Mouse (Mus musculus) bone marrow macrophage, adult 2 months (primary cell): ENCODE data around the gene Nfib. TPM values are rescaled to one million over a fixed set of nuclear protein-coding genes. Genes with fewer than 3 reads are reported as not detected.

Experiments used
- H3K27ac ChIP-seq: 2 replicates; pipeline ENCODE4 v1.5.1; 2012; ENCODE audit warnings: low read depth, low read length; ENCODE audit not compliant: insufficient read depth
- H3K4me1 ChIP-seq: 2 replicates; pipeline ENCODE4 v1.6.1; 2012; ENCODE audit warnings: low read length; ENCODE audit not compliant: control insufficient read depth, insufficient read depth
- H3K4me3 ChIP-seq: 2 replicates; pipeline ENCODE4 v1.5.1; 2012; ENCODE audit warnings: mild to moderate bottlenecking, low read length, moderate library complexity; ENCODE audit not compliant: insufficient read depth
- CTCF ChIP-seq: IDR thresholded peaks from 2 replicates; pipeline ENCODE4 v1.5.1; 2012; ENCODE audit warnings: low read depth, mild to moderate bottlenecking, low read length, moderate library complexity
- POLR2A ChIP-seq: IDR thresholded peaks from 2 replicates; pipeline ENCODE4 v1.6.1; 2012; ENCODE audit warnings: mild to moderate bottlenecking, low read depth, low read length, borderline replicate concordance
- polyA plus RNA-seq: library from polyadenylated mRNA; stranded (reverse); fragments of >200 nt; gene quantifications from 2 replicates; pipeline ENCODE4 v1.2.4, GENCODE M21; 2012; ENCODE audit not compliant: missing spikeins, insufficient read depth, insufficient read length

Gene Nfib
- polyA plus RNA-seq, 1 experiment: 0.56 TPM

GRCm38 (mm10) chr4:82456908-82457307 lies 248.6 kb downstream of the Nfib start:
- no peak overlapping the region for H3K4me3 ChIP-seq

GRCm38 (mm10) chr4:82456323-82456713 lies 249.2 kb downstream of the Nfib start:
- TF ChIP-seq POLR2A (no peak), CTCF (no peak)
- no peak overlapping the region for H3K4me3 ChIP-seq
- H3K4me1 ChIP-seq: no peaks in the 10 kb centered on the region
- no peak overlapping the region for H3K27ac ChIP-seq

More at GRCm38 (mm10) chr4:82456908-82457307, 248.6 kb downstream of the Nfib start:
- no peak overlapping the region for H3K27ac ChIP-seq
- no peaks in the 10 kb centered on the region for H3K4me1 ChIP-seq
- TF ChIP-seq CTCF: no peak
- TF ChIP-seq POLR2A: no peak

DNA sequence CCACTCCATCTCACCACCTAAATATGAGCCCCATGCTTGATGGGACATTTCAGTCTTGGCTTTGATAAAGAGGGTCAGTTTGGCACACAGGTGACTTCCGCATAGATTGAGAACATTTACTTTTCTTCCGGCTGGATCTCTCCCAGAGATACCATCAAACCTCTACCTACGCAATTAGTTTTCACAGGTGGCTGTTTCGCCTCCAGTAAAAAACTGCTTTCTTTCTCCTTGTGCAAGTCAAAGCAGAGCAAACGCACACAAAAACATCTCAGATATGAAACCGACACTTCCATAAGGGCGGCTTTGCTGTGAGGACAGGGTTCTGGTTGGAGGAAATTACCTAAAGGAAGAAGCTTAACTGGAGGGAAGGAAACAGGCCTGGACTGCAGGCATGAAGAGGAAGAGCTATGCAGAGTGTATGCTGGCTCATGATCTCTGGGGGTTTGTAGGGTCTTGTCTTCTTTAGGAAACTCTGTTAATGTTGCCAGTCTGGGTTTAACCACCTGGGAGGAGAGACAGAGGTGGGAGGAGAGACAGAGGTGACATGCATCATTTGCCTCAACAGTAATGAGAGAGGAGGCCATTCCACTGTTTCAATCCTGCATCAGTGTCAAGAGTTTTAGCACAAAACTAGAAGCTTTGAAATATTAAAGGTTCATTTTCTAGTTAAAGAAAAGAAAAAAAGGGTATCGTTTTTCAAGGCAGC lies 249.8 kb downstream of the Nfib start:
- Histone ChIP-seq H3K4me3 (no peak overlapping the region), H3K4me1 (no peaks in the 10 kb centered on the region), H3K27ac (no peak overlapping the region)
- TF ChIP-seq POLR2A (no peak), CTCF (no peak)

DNA sequence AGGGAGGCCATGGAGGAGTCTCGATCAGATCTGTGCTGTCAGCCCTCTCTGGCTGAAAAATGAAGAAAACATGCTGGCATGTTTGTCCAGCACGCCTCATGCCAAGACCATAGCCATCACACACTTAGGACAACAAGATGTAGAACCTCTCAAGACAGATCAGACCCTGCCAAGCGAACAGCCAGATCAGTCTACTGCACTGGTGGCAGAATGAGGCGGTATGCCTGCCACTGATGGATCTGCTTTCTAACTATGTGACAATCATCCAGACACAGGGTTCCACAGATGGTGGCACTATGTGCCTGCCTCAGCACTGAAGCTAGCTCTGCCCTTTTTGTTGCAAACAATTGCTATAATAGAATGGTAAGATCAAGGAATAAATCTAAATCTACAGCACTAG lies 250.6 kb downstream of the Nfib start:
- H3K4me1 ChIP-seq: no peaks in the 10 kb centered on the region
- no peak overlapping the region for H3K27ac ChIP-seq
- H3K4me3 ChIP-seq: no peak overlapping the region
- TF ChIP-seq CTCF (no peak), POLR2A (no peak)

GRCm38 (mm10) chr4:82453341-82453740 lies 252.2 kb downstream of the Nfib start:
- no peak overlapping the region for H3K27ac ChIP-seq
- H3K4me3 ChIP-seq: no peak overlapping the region
- no peaks in the 10 kb centered on the region for H3K4me1 ChIP-seq
- TF ChIP-seq POLR2A (no peak), CTCF (no peak)

DNA sequence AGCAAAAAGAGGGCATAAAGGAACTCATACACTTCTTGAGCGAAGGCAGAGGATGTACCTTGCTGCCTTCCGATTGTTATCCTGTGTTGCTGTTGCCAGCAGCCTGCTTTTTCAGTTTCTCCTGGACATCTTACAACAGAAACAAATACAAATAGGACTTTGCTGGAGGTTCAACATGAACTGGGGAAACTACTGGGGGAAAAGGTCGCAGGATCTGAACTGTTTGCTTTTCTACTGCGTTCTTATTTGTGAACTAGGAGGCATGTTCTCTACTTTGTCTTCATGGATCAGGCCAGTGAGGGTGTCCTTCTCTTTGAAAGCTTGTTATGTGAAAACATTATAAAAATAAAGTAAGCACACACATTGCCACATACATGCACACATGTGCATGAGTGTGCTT lies 252.6 kb downstream of the Nfib start:
- TF ChIP-seq CTCF (no peak), POLR2A (no peak)
- Histone ChIP-seq H3K27ac (no peak overlapping the region), H3K4me1 (no peaks in the 10 kb centered on the region), H3K4me3 (no peak overlapping the region)

GRCm38 (mm10) chr4:82447061-82447671 lies 258.4 kb downstream of the Nfib start:
- H3K4me3 ChIP-seq: no peak overlapping the region
- no peaks in the 10 kb centered on the region for H3K4me1 ChIP-seq
- no peak overlapping the region for H3K27ac ChIP-seq
- no peak for TF ChIP-seq CTCF
- TF ChIP-seq POLR2A: no peak

DNA sequence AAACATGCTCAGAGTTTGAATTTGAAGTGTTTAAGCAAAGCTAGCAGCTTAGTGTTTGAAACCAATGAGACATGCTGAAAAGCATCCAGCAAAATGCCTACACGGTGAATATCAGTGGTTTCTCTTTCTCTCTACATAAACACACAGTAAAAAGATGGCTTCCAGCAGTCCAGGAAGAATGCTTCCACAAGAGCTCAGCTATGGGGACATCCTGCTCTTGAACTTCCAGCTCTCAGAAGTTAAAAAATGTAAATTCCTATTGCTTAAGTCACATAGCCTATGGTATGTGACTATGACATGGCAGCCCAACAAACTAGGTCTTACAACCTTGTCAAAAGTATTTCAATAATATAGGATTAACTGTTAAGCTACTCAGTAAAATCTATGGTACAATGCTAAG lies 261.5 kb downstream of the Nfib start:
- Histone ChIP-seq H3K27ac (no peak overlapping the region), H3K4me3 (no peak overlapping the region), H3K4me1 (no peaks in the 10 kb centered on the region)
- no peak for TF ChIP-seq POLR2A
- no peak for TF ChIP-seq CTCF

DNA sequence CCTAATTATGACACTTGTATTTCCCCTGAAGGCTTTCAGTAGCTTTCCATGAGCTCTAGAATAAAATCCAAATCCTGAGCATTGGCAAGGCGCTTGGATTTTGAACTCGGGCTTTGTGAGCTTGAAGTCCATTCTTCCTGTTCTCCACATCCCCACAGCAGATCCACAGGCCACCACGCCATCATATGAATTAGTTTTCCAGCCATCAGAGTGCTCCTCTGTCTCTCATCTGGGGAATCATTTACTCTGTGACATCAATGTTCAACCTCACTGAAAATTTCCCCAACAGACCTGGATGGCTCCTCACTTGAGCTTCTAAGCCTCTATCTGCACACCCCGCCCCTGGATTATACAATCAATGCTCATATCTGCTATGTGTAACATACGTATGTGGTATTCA lies 262.1 kb downstream of the Nfib start:
- H3K4me3 ChIP-seq: no peak overlapping the region
- TF ChIP-seq CTCF (no peak), POLR2A (no peak)
- no peaks in the 10 kb centered on the region for H3K4me1 ChIP-seq
- no peak overlapping the region for H3K27ac ChIP-seq

DNA sequence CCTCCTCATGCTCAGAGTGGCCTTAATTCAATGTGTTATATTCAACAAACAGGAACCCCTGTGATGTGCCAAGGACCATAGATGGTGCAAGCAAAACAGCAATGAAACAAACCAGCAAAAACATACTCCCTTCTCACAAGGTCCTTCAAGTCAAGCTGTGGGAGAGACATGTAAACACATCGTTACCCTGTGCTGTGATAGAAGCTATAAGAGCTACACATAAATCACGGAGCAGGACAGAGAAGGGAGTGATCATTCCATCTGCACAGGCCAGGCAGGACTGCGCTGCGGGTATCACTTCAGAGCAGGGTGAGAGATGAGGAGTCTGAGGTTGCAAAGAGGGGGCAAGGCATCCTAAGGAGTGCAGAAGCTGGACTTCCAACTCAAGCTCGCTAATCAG lies 262.5 kb downstream of the Nfib start:
- Histone ChIP-seq H3K27ac (no peak overlapping the region), H3K4me3 (no peak overlapping the region), H3K4me1 (no peaks in the 10 kb centered on the region)
- TF ChIP-seq POLR2A: no peak
- no peak for TF ChIP-seq CTCF
